Mouse (Mus musculus): Measurements from ENCODE around the gene Krt87.

Gene Krt87

GRCm38 (mm10) chr15:101447444-101447843, 8.8 kb upstream of the Krt87 start, which contains the start of gene Krt88:
TSS of gene Krt88 (plus strand) at chr15:101447744.
- Histone ChIP-seq H3K36me3 (ENCODE audit: insufficient read depth, low read length) (no peaks in the 10 kb centered on the region), H3K4me1 (replicated peaks; ENCODE audit: low read depth, low read length) (no peaks in the 10 kb centered on the region), H3K4me3 (replicated peaks; ENCODE audit: low read length) (0 out of 2 replicates have a peak within 1 kb of the TSS, but pooled peaks have one; percentile 3), H3K9me3 (ENCODE audit: low read length) (peaks cover 13% of the 10 kb centered on the region), H3K27me3 (ENCODE audit: insufficient read depth, low read length) (no peaks in the 10 kb centered on the region)
- TF ChIP-seq NANOG (IDR thresholded peaks at IDR 0.05; ENCODE audit: borderline replicate concordance, low read length) = no peak
- TF ChIP-seq POU5F1 (IDR thresholded peaks at IDR 0.05; ENCODE audit: borderline replicate concordance, low read length) = no peak
- no peak for TF ChIP-seq CTCF (conservative IDR thresholded peaks at IDR 0.05; ENCODE audit: low read length)

GRCm38 (mm10) chr15:101446572-101446971, 8.0 kb upstream of the Krt87 start:
- H3K27me3 ChIP-seq (ENCODE audit: insufficient read depth, low read length) = no peaks in the 10 kb centered on the region
- TF ChIP-seq POU5F1 (IDR thresholded peaks at IDR 0.05; ENCODE audit: borderline replicate concordance, low read length) (no peak), CTCF (conservative IDR thresholded peaks at IDR 0.05; ENCODE audit: low read length) (no peak), NANOG (IDR thresholded peaks at IDR 0.05; ENCODE audit: borderline replicate concordance, low read length) (no peak)
- H3K4me1 ChIP-seq (replicated peaks; ENCODE audit: low read depth, low read length) = no peaks in the 10 kb centered on the region

GRCm38 (mm10) chr15:101440837-101441236, 2.2 kb upstream of the Krt87 start:
- Histone ChIP-seq H3K9me3 (ENCODE audit: low read length) (no peaks in the 10 kb centered on the region), H3K4me1 (replicated peaks; ENCODE audit: low read depth, low read length) (peaks cover 5% of the 10 kb centered on the region; the same call in 1 of the 2 replicates), H3K36me3 (ENCODE audit: insufficient read depth, low read length) (no peaks in the 10 kb centered on the region), H3K27me3 (ENCODE audit: insufficient read depth, low read length) (peaks cover 43% of the 10 kb centered on the region), H3K4me3 (replicated peaks; ENCODE audit: low read length) (no peak overlapping the region)
- TF ChIP-seq NANOG (IDR thresholded peaks at IDR 0.05; ENCODE audit: borderline replicate concordance, low read length) = no peak

More at GRCm38 (mm10) chr15:101446572-101446971, 8.0 kb upstream of the Krt87 start:
- Histone ChIP-seq H3K4me3 (replicated peaks; ENCODE audit: low read length) (0 out of 2 replicates have a peak overlapping the region, but pooled peaks have one; percentile 3), H3K36me3 (ENCODE audit: insufficient read depth, low read length) (no peaks in the 10 kb centered on the region), H3K9me3 (ENCODE audit: low read length) (peaks cover 8% of the 10 kb centered on the region)

DNA sequence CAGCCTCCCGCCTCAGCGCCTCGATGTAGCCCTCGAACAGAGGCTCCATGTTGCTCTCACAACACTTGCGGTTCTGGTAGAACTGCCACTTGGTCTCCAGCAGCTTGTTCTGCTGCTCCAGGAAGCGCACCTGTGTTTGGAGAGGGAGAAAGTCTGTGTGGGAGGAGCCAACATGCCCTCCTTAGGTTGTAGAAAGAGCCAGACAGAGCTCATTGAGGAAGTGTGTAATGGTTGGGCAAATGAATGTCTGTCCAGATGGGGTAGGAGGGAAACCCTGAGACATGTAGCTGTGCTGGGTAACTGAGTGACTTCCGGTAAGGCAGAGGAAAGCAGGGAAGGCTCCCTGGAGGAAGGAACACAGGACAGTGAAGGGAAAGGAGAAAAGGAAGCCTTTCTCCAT, 2.0 kb downstream of the Krt87 start:
- no peak overlapping the region for H3K4me3 ChIP-seq (replicated peaks; ENCODE audit: low read length)
- H3K9me3 ChIP-seq (ENCODE audit: low read length) = peaks cover 22% of the 10 kb centered on the region
- no peak for TF ChIP-seq NANOG (IDR thresholded peaks at IDR 0.05; ENCODE audit: borderline replicate concordance, low read length)
- TF ChIP-seq CTCF (conservative IDR thresholded peaks at IDR 0.05; ENCODE audit: low read length) = no peak
- TF ChIP-seq POU5F1 (IDR thresholded peaks at IDR 0.05; ENCODE audit: borderline replicate concordance, low read length) = no peak
- no peaks in the 10 kb centered on the region for H3K36me3 ChIP-seq (ENCODE audit: insufficient read depth, low read length)
- H3K27me3 ChIP-seq (ENCODE audit: insufficient read depth, low read length) = peaks cover 61% of the 10 kb centered on the region
- peaks cover 5% of the 10 kb centered on the region; the same call in 1 of the 2 replicates for H3K4me1 ChIP-seq (replicated peaks; ENCODE audit: low read depth, low read length)

- peaks cover 13% of the 10 kb centered on the region for H3K4me1 ChIP-seq (replicated peaks; ENCODE audit: low read depth, low read length)
- no peak overlapping the region for H3K4me3 ChIP-seq (replicated peaks; ENCODE audit: low read length)
- no peaks in the 10 kb centered on the region for H3K9me3 ChIP-seq (ENCODE audit: low read length)
- H3K27me3 ChIP-seq (ENCODE audit: insufficient read depth, low read length) = peaks cover 50% of the 10 kb centered on the region
- no peaks in the 10 kb centered on the region for H3K36me3 ChIP-seq (ENCODE audit: insufficient read depth, low read length)
- TF ChIP-seq NANOG (IDR thresholded peaks at IDR 0.05; ENCODE audit: borderline replicate concordance, low read length) = no peak
- TF ChIP-seq CTCF (conservative IDR thresholded peaks at IDR 0.05; ENCODE audit: low read length) = no peak
- no peak for TF ChIP-seq POU5F1 (IDR thresholded peaks at IDR 0.05; ENCODE audit: borderline replicate concordance, low read length)
Observed at GRCm38 (mm10) chr15:101424914-101425313, 13.7 kb downstream of the Krt87 start.

DNA sequence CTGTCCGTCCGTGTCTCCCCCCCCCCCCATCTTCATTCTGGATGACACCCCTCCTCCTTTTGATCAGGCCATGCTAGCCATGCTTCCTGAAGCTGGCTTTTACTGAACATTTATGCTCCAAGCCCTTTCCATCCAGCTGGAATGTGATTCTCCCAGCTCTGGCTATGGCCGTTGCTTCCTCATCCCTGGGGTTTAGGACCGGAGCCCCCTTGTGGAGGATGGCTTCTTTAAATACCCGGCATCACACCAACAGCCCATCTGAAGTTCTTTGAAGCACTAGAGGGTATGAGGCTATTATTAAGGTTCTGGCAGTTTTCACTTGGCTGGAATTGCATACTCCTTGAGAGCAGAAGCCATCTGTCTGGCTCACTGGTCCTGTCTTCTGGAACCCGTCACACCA, 17.7 kb downstream of the Krt87 start:
- no peak overlapping the region for H3K4me3 ChIP-seq (replicated peaks; ENCODE audit: low read length)
- H3K27me3 ChIP-seq (ENCODE audit: insufficient read depth, low read length) = peaks cover 29% of the 10 kb centered on the region
- H3K36me3 ChIP-seq (ENCODE audit: insufficient read depth, low read length) = no peaks in the 10 kb centered on the region
- no peaks in the 10 kb centered on the region for H3K9me3 ChIP-seq (ENCODE audit: low read length)
- TF ChIP-seq NANOG (IDR thresholded peaks at IDR 0.05; ENCODE audit: borderline replicate concordance, low read length) (no peak), CTCF (conservative IDR thresholded peaks at IDR 0.05; ENCODE audit: low read length) (peak; percentile 3; the same call in 1 of the 2 replicates)
- peaks cover 13% of the 10 kb centered on the region for H3K4me1 ChIP-seq (replicated peaks; ENCODE audit: low read depth, low read length)

- H3K27me3 ChIP-seq (ENCODE audit: insufficient read depth, low read length) = peaks cover 44% of the 10 kb centered on the region
- no peak for TF ChIP-seq POU5F1 (IDR thresholded peaks at IDR 0.05; ENCODE audit: borderline replicate concordance, low read length)
- TF ChIP-seq CTCF (conservative IDR thresholded peaks at IDR 0.05; ENCODE audit: low read length) = no peak
- H3K4me1 ChIP-seq (replicated peaks; ENCODE audit: low read depth, low read length) = peaks cover 14% of the 10 kb centered on the region
Observed at GRCm38 (mm10) chr15:101418950-101419349, 19.7 kb downstream of the Krt87 start.

DNA sequence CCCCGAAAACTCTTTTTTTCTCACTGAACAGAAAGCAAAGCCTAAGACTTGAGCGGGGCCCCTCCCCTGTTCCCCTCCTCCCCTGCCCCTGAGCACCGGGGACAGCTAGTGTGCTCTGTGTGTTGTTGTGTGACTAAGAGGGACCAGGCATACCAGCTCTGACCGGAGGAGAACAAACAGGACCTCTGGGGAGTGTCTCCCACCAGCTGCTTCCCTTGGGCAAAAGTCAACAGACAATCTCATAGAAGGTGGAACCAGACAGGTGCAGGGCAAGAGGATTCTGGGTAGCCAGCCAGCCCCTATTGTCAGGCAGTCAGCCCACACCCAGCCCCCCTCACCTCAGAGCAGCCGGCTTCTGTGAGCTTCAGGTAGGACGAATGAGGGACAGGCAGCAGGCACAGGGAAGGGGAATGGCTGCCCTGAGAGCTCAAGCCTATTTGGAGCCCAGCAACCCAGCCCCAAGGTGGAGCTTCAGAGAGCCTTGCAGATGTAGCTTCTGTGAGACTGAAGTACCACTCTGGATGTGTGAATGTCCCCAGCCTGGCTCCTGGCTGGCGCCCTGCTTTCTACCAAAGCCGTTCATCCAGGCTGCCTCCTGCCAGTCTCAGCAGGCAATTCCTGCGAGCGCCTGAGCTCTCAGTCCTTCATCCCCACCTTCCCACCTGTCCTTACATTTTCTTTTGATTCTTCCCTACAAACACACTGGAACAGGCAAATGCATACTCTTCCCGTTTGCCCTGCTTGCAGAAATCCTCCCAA, 23.6 kb downstream of the Krt87 start:
- H3K4me1 ChIP-seq (replicated peaks; ENCODE audit: low read depth, low read length) = peaks cover 27% of the 10 kb centered on the region
- no peak for TF ChIP-seq POU5F1 (IDR thresholded peaks at IDR 0.05; ENCODE audit: borderline replicate concordance, low read length)
- TF ChIP-seq CTCF (conservative IDR thresholded peaks at IDR 0.05; ENCODE audit: low read length) = no peak
- no peak for TF ChIP-seq NANOG (IDR thresholded peaks at IDR 0.05; ENCODE audit: borderline replicate concordance, low read length)
- H3K9me3 ChIP-seq (ENCODE audit: low read length) = no peaks in the 10 kb centered on the region
- H3K4me3 ChIP-seq (replicated peaks; ENCODE audit: low read length) = 0 out of 2 replicates have a peak overlapping the region, but pooled peaks have one; percentile 10
- H3K36me3 ChIP-seq (ENCODE audit: insufficient read depth, low read length) = no peaks in the 10 kb centered on the region
- peaks cover 57% of the 10 kb centered on the region for H3K27me3 ChIP-seq (ENCODE audit: insufficient read depth, low read length)

More at GRCm38 (mm10) chr15:101418950-101419349, 19.7 kb downstream of the Krt87 start:
- no peaks in the 10 kb centered on the region for H3K36me3 ChIP-seq (ENCODE audit: insufficient read depth, low read length)
- no peaks in the 10 kb centered on the region for H3K9me3 ChIP-seq (ENCODE audit: low read length)
- H3K4me3 ChIP-seq (replicated peaks; ENCODE audit: low read length) = no peak overlapping the region
